ENCODE assay signal across 23 mouse cellular contexts in genomic region chr2:25348162-25348561, GRCm38 (mm10). TPM values are rescaled to one million over a fixed set of nuclear protein-coding genes. Genes with fewer than 3 reads are reported as not detected.
DNase-seq lines count a peak whose midpoint lies in the region; ATAC-seq and TF ChIP-seq lines count a peak whose summit lies in the region.
"Had no signal": no experiment of that assay in that cellular context is flagged by ENCODE, and none has a peak within 500 bp of the region (broad histone marks: within the 10 kb centered on the region; RNA-seq: fewer than 3 reads in every experiment).

No protein-coding gene starts in this region.

- no peaks in the 10 kb centered on the region for H3K9me3 ChIP-seq in lung, postnatal 0 days (ENCODE audit: low read length)
- H3K9me3 ChIP-seq: embryonic facial prominence, embryonic 13.5 days; embryonic facial prominence, embryonic 15.5 days; forebrain, embryonic 10.5 days; forebrain, embryonic 12.5 days had no signal

- H3K27me3 ChIP-seq in lung, postnatal 0 days (replicated peaks; ENCODE audit: insufficient read depth, low read length), result no peaks in the 10 kb centered on the region
- H3K27me3 ChIP-seq: embryonic facial prominence, embryonic 13.5 days; embryonic facial prominence, embryonic 15.5 days; forebrain, embryonic 12.5 days had no signal

- H3K9ac ChIP-seq in lung, postnatal 0 days (replicated peaks; ENCODE audit: low read depth), result no peak overlapping the region
- H3K9ac ChIP-seq: embryonic facial prominence, embryonic 13.5 days; embryonic facial prominence, embryonic 15.5 days; forebrain, embryonic 12.5 days had no signal

- TF ChIP-seq EP300 in lung, postnatal 0 days (IDR thresholded peaks at IDR 0.05), result no peak

- no peak for TF ChIP-seq CTCF in lung, postnatal 0 days (IDR thresholded peaks at IDR 0.05)

- H3K36me3 ChIP-seq in lung, postnatal 0 days (ENCODE audit: insufficient read depth, low read length), result peaks cover 50% of the 10 kb centered on the region

- no peak overlapping the region for H3K4me3 ChIP-seq in lung, postnatal 0 days (ENCODE audit: low read depth, low read length)
- H3K4me3 ChIP-seq: embryonic facial prominence, embryonic 13.5 days; embryonic facial prominence, embryonic 15.5 days; erythroblast, embryonic 14.5 days; forebrain, embryonic 10.5 days; forebrain, embryonic 12.5 days had no signal

- H3K27ac ChIP-seq in lung, postnatal 0 days (ENCODE audit: low read length), result no peak overlapping the region
- H3K27ac ChIP-seq: embryonic facial prominence, embryonic 13.5 days; embryonic facial prominence, embryonic 15.5 days; forebrain, embryonic 10.5 days; forebrain, embryonic 12.5 days had no signal

- ATAC-seq in lung, postnatal 0 days, result no peak
- ATAC-seq: forebrain, embryonic 14.5 days; forebrain, embryonic 16.5 days had no signal

- DNase-seq in heart, adult 11 months, result peak; percentile 93
- no peak for DNase-seq in heart, postnatal 14 days
- DNase-seq in lung, adult 18-20 months, result peak; percentile 41 to 51
- DNase-seq in lung, postnatal 14 days, result no peak
- DNase-seq in lung, postnatal 36 days, result peak; percentile 41
- no peak for DNase-seq in lung, postnatal 0 days (ENCODE audit: low spot score)
- DNase-seq: adrenal gland, adult 2 months; adrenal gland, postnatal 10 days; adrenal gland, postnatal 25 days; cerebellum, adult 11 months; cerebellum, adult 2 months; cerebellum, adult 9-10 months; cerebellum, postnatal 36 days; embryo, embryonic 11 days had no signal

- WGBS in lung, postnatal 0 days, result 85% methylated on average over 7 of the region's 7 CpGs

- no peak overlapping the region for H3K4me2 ChIP-seq in lung, postnatal 0 days (replicated peaks; ENCODE audit: low read depth, low read length)
- H3K4me2 ChIP-seq: embryonic facial prominence, embryonic 13.5 days; embryonic facial prominence, embryonic 15.5 days; forebrain, embryonic 12.5 days had no signal

- H3K4me1 ChIP-seq in lung, postnatal 0 days (ENCODE audit: insufficient read depth, low read depth, low read length), result no peaks in the 10 kb centered on the region
- H3K4me1 ChIP-seq: embryonic facial prominence, embryonic 13.5 days; embryonic facial prominence, embryonic 15.5 days; forebrain, embryonic 10.5 days; forebrain, embryonic 12.5 days had no signal

- intact Hi-C loops in heart, postnatal 14 days (cut with DNase I), result no loop called here

RNA-seq across cellular contexts. Expression of gene Dpp7, which starts 8.0 kb away (rescaled TPM):
- total RNA-seq in heart, postnatal 14 days (2021), result 1 to 10 TPM; 2.7 to 3.9 TPM
- polyA plus RNA-seq in lung, postnatal 0 days (2015; fragmentation: Nextera tagmentation; extraction: Ambion mirVana), result 10.5 and 11.1 TPM in 2 replicates

RNA-seq across cellular contexts. Expression of gene Man1b1, which starts 16.0 kb away (rescaled TPM):
- 10 to 100 TPM; 22.1 to 22.2 TPM for total RNA-seq in heart, postnatal 14 days (2021)
- polyA plus RNA-seq in lung, postnatal 0 days (2015; fragmentation: Nextera tagmentation; extraction: Ambion mirVana), result 36.8 and 40.9 TPM in 2 replicates

RNA-seq across cellular contexts. Expression of gene Uap1l1, which starts 17.3 kb away (rescaled TPM):
- 1 to 10 TPM; 4.5 to 6.0 TPM for total RNA-seq in heart, postnatal 14 days (2021)
- 74.4 and 75.5 TPM in 2 replicates for polyA plus RNA-seq in lung, postnatal 0 days (2015; fragmentation: Nextera tagmentation; extraction: Ambion mirVana)

RNA-seq across cellular contexts. Expression of gene Sapcd2, which starts 24.0 kb away (rescaled TPM):
- total RNA-seq in heart, postnatal 14 days (2021), result 1 to 10 TPM in 1 of 2 experiments, under 1 TPM in 1; 0.88 to 1.5 TPM
- polyA plus RNA-seq in lung, postnatal 0 days (2015; fragmentation: Nextera tagmentation; extraction: Ambion mirVana), result 2.2 and 2.4 TPM in 2 replicates

RNA-seq across cellular contexts. Expression of gene Grin1, which starts 29.2 kb away (rescaled TPM):
- total RNA-seq in heart, postnatal 14 days (2021), result not detected
- polyA plus RNA-seq in lung, postnatal 0 days (2015; fragmentation: Nextera tagmentation; extraction: Ambion mirVana), result 0.30 and 0.36 TPM in 2 replicates
- total RNA-seq: common myeloid progenitor, adult 5-6 weeks; MEL had no signal
- polyA plus RNA-seq: erythroblast, embryonic 14.5 days had no signal

Comparison
In these comparisons a context has a peak if more than half of its experiments do, and no peak if none do; other contexts are left out.
1. DNase-seq: peak in heart, adult 11 months (single experiment), lung, adult 18-20 months (2 of 2) and lung, postnatal 36 days (single experiment); none in heart, postnatal 14 days (0 of 2), lung, postnatal 14 days (single experiment) and lung, postnatal 0 days (single experiment).